Mouse (Mus musculus) cortical plate, adult 2 months (tissue): Measurements from ENCODE around the gene Twnk.

Experiments
- CTCF ChIP-seq: fragments of 200-500 bp; IDR thresholded peaks from 2 replicates; pipeline ENCODE4 v1.5.1; 2011; ENCODE audit warnings: mild to moderate bottlenecking, control low read depth, low read length; ENCODE audit not compliant: insufficient read depth; ENCODE audit errors: extremely low read depth
- POLR2A ChIP-seq: fragments of 200-500 bp; IDR thresholded peaks from 2 replicates; pipeline ENCODE4 v1.6.1; 2011; ENCODE audit warnings: mild to moderate bottlenecking, low read length, control low read depth; ENCODE audit not compliant: insufficient read depth; ENCODE audit errors: extremely low read depth

DNA sequence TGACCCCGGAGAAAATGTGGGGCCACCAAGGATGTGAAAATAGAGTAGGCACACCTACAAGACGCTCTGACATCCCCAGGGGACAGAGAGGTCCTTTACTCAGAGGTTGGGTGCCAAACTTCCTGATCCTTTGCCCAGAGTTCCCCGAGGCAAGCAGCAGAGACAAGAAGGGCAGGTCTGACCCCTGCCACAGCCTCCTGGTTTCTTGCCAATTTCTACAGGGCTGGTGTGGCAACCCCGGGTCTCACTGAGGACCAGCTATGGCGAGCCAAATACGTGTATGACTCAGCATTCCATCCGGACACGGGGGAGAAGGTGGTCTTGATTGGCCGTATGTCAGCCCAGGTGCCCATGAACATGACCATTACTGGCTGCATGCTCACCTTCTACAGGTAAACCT lies 44.1 kb downstream of the Twnk start:
- TF ChIP-seq CTCF = no peak
- TF ChIP-seq POLR2A = no peak
